Mouse (Mus musculus): Measurements from ENCODE around the gene Tmcc2. TPM values are rescaled to one million over a fixed set of nuclear protein-coding genes. Genes with fewer than 3 reads are reported as not detected.

Gene Tmcc2
- polyA plus RNA-seq, 1 experiment from 2014 or later = 6.1 TPM

DNA sequence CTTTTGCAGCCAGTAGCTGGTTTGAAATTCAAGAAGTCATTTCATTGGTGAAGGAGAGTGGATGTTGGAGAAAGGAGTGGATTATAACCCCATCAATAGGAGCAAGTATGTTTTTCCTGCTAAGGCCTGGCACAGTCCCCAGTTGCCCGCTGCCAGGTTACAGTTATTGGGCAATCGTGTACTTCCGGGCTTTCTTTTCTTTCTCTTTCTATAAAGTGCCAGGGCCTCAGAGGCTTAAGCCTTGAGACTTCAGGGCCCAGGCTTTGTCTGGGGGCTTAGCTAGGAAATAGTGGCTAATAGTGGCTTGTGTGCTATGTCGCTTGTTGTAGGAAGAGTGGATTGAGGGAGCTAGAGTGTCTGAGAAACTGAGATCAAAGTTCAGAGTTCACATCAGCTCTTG, 73.7 kb downstream of the Tmcc2 start:
- Histone ChIP-seq H3K9me3 (ENCODE audit: control insufficient read depth, low read length) (no peaks in the 10 kb centered on the region), H3K36me3 (ENCODE audit: control insufficient read depth, insufficient read depth, low read length) (no peaks in the 10 kb centered on the region), H3K9ac (ENCODE audit: low read length) (no peak overlapping the region), H3K27ac (replicated peaks; ENCODE audit: low read depth, low read length) (no peak overlapping the region), H3K27me3 (ENCODE audit: control insufficient read depth, insufficient read depth, low read length) (peaks cover 18% of the 10 kb centered on the region; the same call in 1 of the 2 replicates), H3K4me2 (ENCODE audit: low read depth, severe bottlenecking) (no peak overlapping the region), H3K4me1 (ENCODE audit: control insufficient read depth, insufficient read depth, low read length) (peaks cover 3% of the 10 kb centered on the region; the same call in 1 of the 2 replicates), H3K4me3 (ENCODE audit: low read depth, low read length) (no peak overlapping the region)
- ATAC-seq (ENCODE audit: insufficient number of reproducible peaks, low FRiP score, low TSS enrichment, low read depth) (no peak), DNase-seq (ENCODE audit: low spot score) (no peak)
- WGBS = 68% methylated on average over 4 of the region's 4 CpGs

DNA sequence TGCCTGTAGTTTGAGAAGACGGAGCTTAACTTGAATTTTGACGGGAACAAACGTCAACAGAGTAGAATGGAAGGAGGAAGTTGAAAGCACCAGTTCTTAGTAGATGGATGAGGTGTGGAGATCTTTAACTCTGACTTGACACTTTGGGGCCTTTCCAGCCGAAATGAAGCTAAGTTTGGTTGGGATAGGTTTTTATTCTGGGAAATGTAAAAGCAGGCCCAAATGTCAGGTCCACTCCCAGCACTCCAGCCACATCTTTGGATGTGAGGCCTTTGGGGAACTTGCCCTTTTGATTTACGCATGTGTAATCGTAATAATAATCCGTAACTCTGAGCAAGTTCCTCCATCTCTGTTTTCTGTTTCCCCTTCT, 74.5 kb downstream of the Tmcc2 start:
- H3K36me3 ChIP-seq (ENCODE audit: control insufficient read depth, insufficient read depth, low read length) = no peaks in the 10 kb centered on the region
- no peak for ATAC-seq (ENCODE audit: insufficient number of reproducible peaks, low FRiP score, low TSS enrichment, low read depth)
- H3K4me1 ChIP-seq (ENCODE audit: control insufficient read depth, insufficient read depth, low read length) = peaks cover 3% of the 10 kb centered on the region; the same call in 1 of the 2 replicates
- H3K4me2 ChIP-seq (ENCODE audit: low read depth, severe bottlenecking) = peak overlapping the region; percentile 98
- H3K27ac ChIP-seq (replicated peaks; ENCODE audit: low read depth, low read length) = no peak overlapping the region
- H3K4me3 ChIP-seq (ENCODE audit: low read depth, low read length) = peak overlapping the region; percentile 51
- H3K9me3 ChIP-seq (ENCODE audit: control insufficient read depth, low read length) = no peaks in the 10 kb centered on the region
- H3K9ac ChIP-seq (ENCODE audit: low read length) = peak overlapping the region; percentile 48
- WGBS = 32% methylated on average over 7 of the region's 7 CpGs
- H3K27me3 ChIP-seq (ENCODE audit: control insufficient read depth, insufficient read depth, low read length) = peaks cover 18% of the 10 kb centered on the region; the same call in 1 of the 2 replicates
- no peak for DNase-seq (ENCODE audit: low spot score)

DNA sequence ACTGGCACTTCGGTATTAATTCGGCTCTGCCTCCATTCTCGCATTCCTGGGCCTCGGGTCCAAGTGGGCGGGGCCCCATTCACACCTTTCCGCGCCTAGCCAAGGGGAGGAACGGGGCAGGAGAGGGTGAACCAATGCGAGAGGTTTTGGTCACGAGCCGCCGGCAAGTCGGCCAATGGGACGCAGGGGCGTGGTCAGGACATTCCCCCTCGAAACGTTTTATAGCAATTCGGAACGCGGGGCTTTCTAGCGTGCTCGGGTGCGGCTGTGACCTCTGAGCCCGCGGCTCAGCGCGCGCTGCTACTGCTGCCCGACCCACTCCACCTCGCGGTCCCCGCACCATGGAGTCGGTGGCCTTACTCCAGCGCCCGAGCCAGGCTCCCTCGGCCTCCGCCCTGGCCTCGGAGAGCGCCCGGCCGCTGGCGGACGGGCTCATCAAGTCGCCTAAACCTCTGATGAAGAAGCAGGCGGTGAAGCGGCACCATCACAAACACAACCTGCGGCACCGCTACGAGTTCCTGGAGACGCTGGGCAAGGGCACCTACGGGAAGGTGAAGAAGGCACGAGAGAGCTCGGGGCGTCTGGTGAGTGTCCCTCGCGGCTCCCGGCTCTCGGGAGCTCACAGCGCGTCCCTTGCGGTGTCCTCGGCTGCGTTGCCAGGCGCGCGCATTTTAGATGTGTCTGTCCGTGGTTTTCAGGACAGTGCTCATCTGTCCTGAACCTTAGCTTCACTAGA, 75.0 kb downstream of the Tmcc2 start, which contains the start of gene Nuak2:
Nuak2 (plus strand) TSS at position 238 of the 736 bp plus-strand sequence.
- Histone ChIP-seq H3K27me3 (ENCODE audit: control insufficient read depth, insufficient read depth, low read length) (peaks cover 18% of the 10 kb centered on the region; the same call in 1 of the 2 replicates), H3K4me1 (ENCODE audit: control insufficient read depth, insufficient read depth, low read length) (peaks cover 3% of the 10 kb centered on the region; the same call in 1 of the 2 replicates), H3K4me3 (ENCODE audit: low read depth, low read length) (peak within 1 kb of the TSS; percentile 51), H3K9me3 (ENCODE audit: control insufficient read depth, low read length) (no peaks in the 10 kb centered on the region), H3K9ac (ENCODE audit: low read length) (peak within 1 kb of the TSS; percentile 48), H3K4me2 (ENCODE audit: low read depth, severe bottlenecking) (peak within 1 kb of the TSS; percentile 98), H3K27ac (replicated peaks; ENCODE audit: low read depth, low read length) (no peak within 1 kb of the TSS), H3K36me3 (ENCODE audit: control insufficient read depth, insufficient read depth, low read length) (no peaks in the 10 kb centered on the region)
- WGBS = under 1% methylated on average over 67 of the region's 67 CpGs
- DNase-seq (ENCODE audit: low spot score) (peak; percentile 86), ATAC-seq (ENCODE audit: insufficient number of reproducible peaks, low FRiP score, low TSS enrichment, low read depth) (peak; percentile 83)

DNA sequence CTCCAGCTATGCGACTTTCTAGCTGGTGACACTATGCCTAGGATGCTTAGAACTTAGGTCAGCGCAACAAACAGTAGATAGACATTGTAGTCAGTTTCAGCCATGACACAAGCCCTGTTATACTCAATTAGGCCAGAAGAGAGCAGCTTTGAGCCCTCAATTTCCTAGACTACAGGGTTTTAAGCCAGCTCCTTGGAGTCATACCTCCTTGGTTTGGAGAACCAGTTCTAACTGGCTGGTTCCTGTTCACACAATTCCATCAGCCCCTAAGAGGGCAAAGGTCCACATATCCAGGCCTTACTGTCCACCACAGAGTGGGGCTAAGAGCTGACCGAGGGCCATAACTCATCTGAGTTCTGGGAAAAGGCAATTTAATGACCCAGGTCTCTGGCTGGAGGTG, 78.4 kb downstream of the Tmcc2 start:
- Histone ChIP-seq H3K4me3 (ENCODE audit: low read depth, low read length) (no peak overlapping the region), H3K27ac (replicated peaks; ENCODE audit: low read depth, low read length) (no peak overlapping the region), H3K4me2 (ENCODE audit: low read depth, severe bottlenecking) (no peak overlapping the region), H3K9me3 (ENCODE audit: control insufficient read depth, low read length) (no peaks in the 10 kb centered on the region), H3K27me3 (ENCODE audit: control insufficient read depth, insufficient read depth, low read length) (peaks cover 18% of the 10 kb centered on the region; the same call in 1 of the 2 replicates), H3K4me1 (ENCODE audit: control insufficient read depth, insufficient read depth, low read length) (peaks cover 11% of the 10 kb centered on the region), H3K36me3 (ENCODE audit: control insufficient read depth, insufficient read depth, low read length) (no peaks in the 10 kb centered on the region), H3K9ac (ENCODE audit: low read length) (no peak overlapping the region)
- DNase-seq (ENCODE audit: low spot score) = peak; percentile 56
- ATAC-seq (ENCODE audit: insufficient number of reproducible peaks, low FRiP score, low TSS enrichment, low read depth) = no peak
- WGBS = 62% methylated on average over 3 of the region's 3 CpGs

- Histone ChIP-seq H3K27me3 (ENCODE audit: control insufficient read depth, insufficient read depth, low read length) (peaks cover 13% of the 10 kb centered on the region; the same call in 1 of the 2 replicates), H3K9ac (ENCODE audit: low read length) (no peak overlapping the region), H3K4me1 (ENCODE audit: control insufficient read depth, insufficient read depth, low read length) (peaks cover 11% of the 10 kb centered on the region), H3K9me3 (ENCODE audit: control insufficient read depth, low read length) (no peaks in the 10 kb centered on the region), H3K4me3 (ENCODE audit: low read depth, low read length) (no peak overlapping the region), H3K4me2 (ENCODE audit: low read depth, severe bottlenecking) (no peak overlapping the region), H3K27ac (replicated peaks; ENCODE audit: low read depth, low read length) (no peak overlapping the region), H3K36me3 (ENCODE audit: control insufficient read depth, insufficient read depth, low read length) (no peaks in the 10 kb centered on the region)
- DNase-seq (ENCODE audit: low spot score) (no peak), ATAC-seq (ENCODE audit: insufficient number of reproducible peaks, low FRiP score, low TSS enrichment, low read depth) (no peak)
- 64% methylated on average over 2 of the region's 2 CpGs for WGBS
Observed at GRCm38 (mm10) chr1:132312043-132312442, 79.0 kb downstream of the Tmcc2 start.

DNA sequence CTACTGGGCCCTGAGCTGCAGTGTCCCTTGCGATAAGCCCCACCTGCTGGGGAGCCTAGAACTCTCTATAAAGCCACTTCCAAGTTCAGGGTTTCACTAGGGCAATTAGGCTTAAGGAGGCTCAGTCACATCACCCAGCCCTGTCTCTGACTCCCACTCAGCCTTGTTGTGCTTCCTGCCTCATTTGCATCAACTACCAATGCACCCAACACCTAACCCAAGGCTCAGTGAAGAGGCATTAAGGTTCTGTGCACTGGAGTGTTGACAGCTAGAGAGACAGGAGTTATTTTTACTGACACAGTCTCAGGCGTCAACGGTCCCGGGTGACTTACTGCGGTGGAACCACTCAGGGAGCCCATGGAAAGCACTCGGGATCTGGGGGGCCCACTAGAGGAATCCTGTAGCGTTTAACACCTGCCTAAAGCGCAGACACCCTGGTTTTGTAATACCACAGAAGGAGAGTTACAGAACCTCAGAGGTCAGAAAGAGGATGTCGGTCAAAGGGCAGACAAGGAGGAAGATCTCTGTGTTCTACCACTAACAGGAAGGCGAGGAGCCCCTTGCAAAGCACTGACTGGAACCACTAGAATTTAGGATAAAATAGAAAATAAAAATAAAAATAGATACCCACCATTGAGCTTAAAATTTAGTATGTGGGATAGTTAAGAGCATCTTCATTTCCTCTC, 79.8 kb downstream of the Tmcc2 start:
- Histone ChIP-seq H3K9me3 (ENCODE audit: control insufficient read depth, low read length) (no peaks in the 10 kb centered on the region), H3K27ac (replicated peaks; ENCODE audit: low read depth, low read length) (no peak overlapping the region), H3K4me2 (ENCODE audit: low read depth, severe bottlenecking) (no peak overlapping the region), H3K4me3 (ENCODE audit: low read depth, low read length) (no peak overlapping the region), H3K27me3 (ENCODE audit: control insufficient read depth, insufficient read depth, low read length) (0 out of 2 replicates have a peak, but pooled peaks cover 7% of the 10 kb centered on the region), H3K36me3 (ENCODE audit: control insufficient read depth, insufficient read depth, low read length) (no peaks in the 10 kb centered on the region), H3K9ac (ENCODE audit: low read length) (no peak overlapping the region), H3K4me1 (ENCODE audit: control insufficient read depth, insufficient read depth, low read length) (peaks cover 8% of the 10 kb centered on the region)
- 63% methylated on average over 10 of the region's 10 CpGs for WGBS
- DNase-seq (ENCODE audit: low spot score) = no peak
- ATAC-seq (ENCODE audit: insufficient number of reproducible peaks, low FRiP score, low TSS enrichment, low read depth) = no peak

- WGBS = 64% methylated on average over 7 of the region's 7 CpGs
- Histone ChIP-seq H3K4me2 (ENCODE audit: low read depth, severe bottlenecking) (no peak overlapping the region), H3K36me3 (ENCODE audit: control insufficient read depth, insufficient read depth, low read length) (no peaks in the 10 kb centered on the region), H3K4me3 (ENCODE audit: low read depth, low read length) (no peak overlapping the region), H3K27ac (replicated peaks; ENCODE audit: low read depth, low read length) (no peak overlapping the region), H3K4me1 (ENCODE audit: control insufficient read depth, insufficient read depth, low read length) (peaks cover 7% of the 10 kb centered on the region; the same call in 1 of the 2 replicates), H3K9ac (ENCODE audit: low read length) (no peak overlapping the region), H3K9me3 (ENCODE audit: control insufficient read depth, low read length) (no peaks in the 10 kb centered on the region), H3K27me3 (ENCODE audit: control insufficient read depth, insufficient read depth, low read length) (0 out of 2 replicates have a peak, but pooled peaks cover 4% of the 10 kb centered on the region)
- no peak for ATAC-seq (ENCODE audit: insufficient number of reproducible peaks, low FRiP score, low TSS enrichment, low read depth)
- no peak for DNase-seq (ENCODE audit: low spot score)
Observed at GRCm38 (mm10) chr1:132310754-132311153, 80.3 kb downstream of the Tmcc2 start.

DNA sequence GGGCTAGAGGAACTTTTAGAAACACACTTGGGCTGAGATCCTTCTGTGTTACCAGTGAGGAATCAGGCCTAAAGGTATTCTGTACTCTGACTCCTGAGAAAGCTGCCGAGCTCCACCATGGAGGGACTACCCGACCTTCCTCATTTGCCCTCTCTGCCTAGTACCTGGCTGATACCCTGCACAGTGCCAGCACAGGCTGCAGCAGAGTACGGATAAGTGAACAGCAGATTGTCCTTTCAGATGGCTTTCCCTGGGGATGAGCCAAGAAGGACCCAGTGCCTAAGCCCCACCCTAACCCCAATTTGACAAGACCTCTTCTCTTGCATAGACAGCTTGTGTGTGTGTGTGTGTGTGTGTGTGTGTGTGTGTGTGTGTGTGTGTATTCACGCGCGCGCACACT, 82.4 kb downstream of the Tmcc2 start:
- 89% methylated on average over 7 of the region's 7 CpGs for WGBS
- H3K27me3 ChIP-seq (ENCODE audit: control insufficient read depth, insufficient read depth, low read length) = no peaks in the 10 kb centered on the region
- no peak overlapping the region for H3K27ac ChIP-seq (replicated peaks; ENCODE audit: low read depth, low read length)
- H3K9me3 ChIP-seq (ENCODE audit: control insufficient read depth, low read length) = no peaks in the 10 kb centered on the region
- no peaks in the 10 kb centered on the region for H3K36me3 ChIP-seq (ENCODE audit: control insufficient read depth, insufficient read depth, low read length)
- no peak overlapping the region for H3K9ac ChIP-seq (ENCODE audit: low read length)
- H3K4me3 ChIP-seq (ENCODE audit: low read depth, low read length) = no peak overlapping the region
- peaks cover 7% of the 10 kb centered on the region; the same call in 1 of the 2 replicates for H3K4me1 ChIP-seq (ENCODE audit: control insufficient read depth, insufficient read depth, low read length)
- ATAC-seq (ENCODE audit: insufficient number of reproducible peaks, low FRiP score, low TSS enrichment, low read depth) (no peak), DNase-seq (ENCODE audit: low spot score) (no peak)
- no peak overlapping the region for H3K4me2 ChIP-seq (ENCODE audit: low read depth, severe bottlenecking)
